Mouse (Mus musculus) hindbrain, embryonic 15.5 days (tissue): ENCODE measurements at regions not wholly inside any gene's neighbourhood (a gene's known extent, or its start where the extent isn't known, plus 50 kb on each side); places are given as distances from the start of the nearest gene placed in this dataset.
A peak's percentile ranks its signal among the peaks of the same experiment; 100 is the strongest.
"Not testable (repeated sequence)": the region's sequence is repeated elsewhere in the genome, so short reads cannot be mapped to it uniquely, and the experiment has no call there.

Experiments
- ATAC-seq: fragments of 200-750 bp; cut with Nextera tagmentation; 2 replicates; pipeline ENCODE4 v1.8.0; 2017; ENCODE audit warnings: low read depth, moderate number of reproducible peaks, moderate TSS enrichment; ENCODE audit not compliant: low FRiP score
- H3K27ac ChIP-seq: fragments of 300-500 bp; sonication (generic); replicated peaks from 2 replicates; pipeline ENCODE4 v1.5.1; 2015; ENCODE audit warnings: mild to moderate bottlenecking, inconsistent platforms
- H3K27me3 ChIP-seq: fragments of 300-500 bp; sonication (generic); 2 replicates; pipeline ENCODE4 v1.6.1; 2015; ENCODE audit warnings: control low read depth, inconsistent platforms
- H3K36me3 ChIP-seq: fragments of 300-500 bp; sonication (generic); 2 replicates; pipeline ENCODE4 v1.6.1; 2015; ENCODE audit warnings: control low read depth, inconsistent platforms
- H3K4me1 ChIP-seq: fragments of 300-500 bp; sonication (generic); replicated peaks from 2 replicates; pipeline ENCODE4 v1.6.1; 2015; ENCODE audit warnings: control low read depth, inconsistent platforms
- H3K4me2 ChIP-seq: fragments of 300-500 bp; sonication (generic); 2 replicates; pipeline ENCODE4 v1.6.1; 2015; ENCODE audit warnings: moderate library complexity, mild to moderate bottlenecking, inconsistent platforms
- H3K4me3 ChIP-seq: fragments of 300-500 bp; sonication (generic); 2 replicates; pipeline ENCODE4 v1.5.1; 2015; ENCODE audit warnings: mild to moderate bottlenecking, inconsistent platforms
- H3K9ac ChIP-seq: fragments of 300-500 bp; sonication (generic); 2 replicates; pipeline ENCODE4 v1.6.1; 2015; ENCODE audit warnings: inconsistent platforms
- H3K9me3 ChIP-seq: fragments of 300-500 bp; sonication (generic); 2 replicates; pipeline ENCODE4 v1.6.1; 2016; ENCODE audit warnings: control low read depth, inconsistent platforms
- WGBS: fragments of 180-500 bp; shearing (Covaris S2); methylation state at CpG from one replicate; pipeline ENCODE4 v1.1.7; 2015; 5-methylcytosine and 5-hydroxymethylcytosine counted together

DNA sequence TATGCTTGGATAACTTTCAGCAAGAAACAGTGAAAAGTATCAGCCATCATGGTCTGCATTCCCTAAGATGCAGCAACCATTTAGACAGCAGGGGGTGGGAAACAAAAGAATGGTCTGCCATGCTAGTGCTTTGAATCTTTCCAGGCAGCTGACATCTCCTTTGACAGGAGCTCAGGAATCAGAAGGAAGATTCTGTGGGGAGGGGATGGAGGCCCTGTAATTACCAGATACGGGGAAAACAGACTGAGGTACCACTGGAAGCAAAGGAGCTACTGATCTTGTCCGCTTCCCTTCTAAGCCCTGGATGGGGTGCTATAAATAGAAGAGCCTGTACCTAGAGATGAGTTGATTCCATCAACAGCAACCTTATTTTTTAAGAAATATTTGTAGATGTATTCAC is 233.9 kb downstream of the Phf3 start:
- Histone ChIP-seq H3K27me3 (no peaks in the 10 kb centered on the region), H3K4me2 (no peak overlapping the region; the same call in 1 of the 2 replicates), H3K9ac (no peak overlapping the region), H3K4me3 (no peak overlapping the region), H3K36me3 (no peaks in the 10 kb centered on the region), H3K9me3 (no peaks in the 10 kb centered on the region), H3K4me1 (peaks cover 3% of the 10 kb centered on the region; the same call in 1 of the 2 replicates), H3K27ac (no peak overlapping the region)
- whole genome bisulfite sequencing, result 15% methylated on average over 2 of the region's 2 CpGs
- no peak for ATAC-seq

DNA sequence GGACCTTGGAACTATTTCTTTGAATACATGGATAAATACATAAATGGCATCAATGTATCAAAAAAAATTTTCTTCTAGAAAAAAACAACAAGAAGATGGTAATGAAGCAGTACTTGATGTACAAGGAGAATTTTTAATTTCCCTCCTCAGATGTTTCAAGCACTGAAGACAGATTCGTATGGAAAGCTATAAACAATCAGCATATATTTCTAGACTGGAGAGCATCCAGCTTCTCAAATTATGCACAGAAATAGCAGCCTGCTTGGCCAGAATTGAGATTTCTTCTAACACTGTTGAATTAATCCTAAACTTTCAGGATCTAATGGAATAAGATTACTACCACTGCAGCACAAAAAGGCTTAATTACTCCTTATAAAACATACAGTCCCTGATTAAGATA is 241.0 kb downstream of the Phf3 start:
- H3K36me3 ChIP-seq, result no peaks in the 10 kb centered on the region
- no peaks in the 10 kb centered on the region for H3K9me3 ChIP-seq
- no peaks in the 10 kb centered on the region for H3K27me3 ChIP-seq
- no peak overlapping the region for H3K4me2 ChIP-seq
- H3K27ac ChIP-seq, result no peak overlapping the region
- no peaks in the 10 kb centered on the region for H3K4me1 ChIP-seq
- H3K4me3 ChIP-seq, result no peak overlapping the region
- no peak overlapping the region for H3K9ac ChIP-seq
- no peak for ATAC-seq
- 80% methylated on average over 1 of the region's 1 CpGs for WGBS

DNA sequence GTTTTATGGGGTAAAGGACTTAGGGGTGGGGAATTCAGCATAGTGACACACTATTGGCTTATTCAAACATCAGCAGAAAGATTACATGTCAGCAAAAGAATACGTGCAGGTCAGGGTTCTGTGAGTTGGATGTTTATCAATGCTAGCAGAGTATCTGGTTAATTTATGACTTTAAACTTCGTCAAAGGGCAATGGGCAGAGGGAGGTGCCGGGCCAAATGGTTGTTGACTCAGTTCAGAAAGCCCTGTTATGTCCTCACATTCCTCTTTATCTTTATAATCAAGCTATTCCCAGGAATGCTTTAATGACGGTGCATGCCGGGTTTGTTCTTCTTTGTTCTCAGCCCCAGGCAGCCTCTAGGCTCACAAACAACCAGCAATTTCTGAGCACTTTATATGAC is 245.9 kb downstream of the Phf3 start:
- H3K36me3 ChIP-seq, H3K4me3 ChIP-seq, H3K9ac ChIP-seq, H3K27me3 ChIP-seq, H3K27ac ChIP-seq, H3K9me3 ChIP-seq, ATAC-seq, H3K4me1 ChIP-seq, H3K4me2 ChIP-seq: not testable (repeated sequence)
- WGBS, result 76% methylated on average over 5 of the region's 5 CpGs

DNA sequence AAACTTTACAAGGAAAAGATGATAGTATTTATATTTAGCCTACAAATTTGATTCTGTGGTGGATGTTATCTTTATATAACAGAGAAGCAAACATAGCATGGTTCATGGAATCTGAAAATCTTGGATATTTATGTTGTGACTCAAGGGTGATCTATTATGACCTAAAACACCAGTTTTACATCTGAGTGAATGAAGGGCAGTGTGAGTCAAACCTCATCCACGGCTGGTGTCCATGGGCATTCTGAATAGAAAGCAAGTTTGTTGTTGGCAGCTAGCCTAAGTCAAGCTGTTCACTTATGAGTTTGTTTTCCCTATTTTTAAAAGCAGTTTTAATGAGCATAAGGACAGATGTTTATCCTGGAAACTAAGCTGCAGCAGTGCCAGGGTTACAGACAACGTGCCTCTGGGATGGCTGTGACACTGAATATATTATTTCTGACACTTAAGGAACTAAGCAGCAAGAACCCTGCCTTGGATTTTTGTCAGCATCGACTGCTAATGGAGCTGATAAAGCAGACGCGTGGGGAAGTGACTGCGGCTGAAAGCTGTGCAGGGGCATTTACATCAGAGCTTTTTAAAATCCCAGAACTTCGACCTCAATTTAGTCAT is 278.5 kb downstream of the Phf3 start:
- no peak overlapping the region for H3K4me3 ChIP-seq
- H3K27ac ChIP-seq, result no peak overlapping the region
- peaks cover 6% of the 10 kb centered on the region; the same call in 1 of the 2 replicates for H3K4me1 ChIP-seq
- H3K36me3 ChIP-seq, result no peaks in the 10 kb centered on the region
- no peaks in the 10 kb centered on the region for H3K9me3 ChIP-seq
- no peak overlapping the region for H3K4me2 ChIP-seq
- no peak overlapping the region for H3K9ac ChIP-seq
- 35% methylated on average over 7 of the region's 7 CpGs for WGBS
- no peaks in the 10 kb centered on the region for H3K27me3 ChIP-seq
- ATAC-seq, result peak; percentile 54; the same call in 1 of the 2 replicates

DNA sequence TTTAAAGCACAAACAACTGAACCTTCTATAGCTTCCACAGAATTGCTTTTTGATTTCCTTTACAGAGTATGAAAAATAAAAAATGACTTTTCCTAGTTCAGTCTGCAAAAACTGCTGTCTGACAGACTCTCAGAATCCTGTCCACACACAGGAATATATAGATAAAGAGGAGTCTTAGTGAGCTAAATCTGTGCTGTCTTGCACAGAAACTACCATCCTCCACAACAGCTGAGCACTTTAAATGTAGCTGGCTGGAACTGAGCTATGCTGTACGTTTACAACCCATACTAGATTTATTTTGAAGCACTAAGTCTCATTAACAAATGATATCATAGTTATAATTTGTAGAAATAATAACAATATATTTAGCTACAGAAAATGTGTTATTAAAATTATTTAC is 279.7 kb downstream of the Phf3 start:
- H3K36me3 ChIP-seq, result no peaks in the 10 kb centered on the region
- H3K4me1 ChIP-seq, result peaks cover 6% of the 10 kb centered on the region; the same call in 1 of the 2 replicates
- no peak overlapping the region for H3K9ac ChIP-seq
- no peak overlapping the region for H3K4me2 ChIP-seq
- no peaks in the 10 kb centered on the region for H3K27me3 ChIP-seq
- ATAC-seq, result no peak
- H3K4me3 ChIP-seq, result no peak overlapping the region
- H3K9me3 ChIP-seq, result no peaks in the 10 kb centered on the region
- WGBS, result 62% methylated on average over 1 of the region's 1 CpGs
- no peak overlapping the region for H3K27ac ChIP-seq

DNA sequence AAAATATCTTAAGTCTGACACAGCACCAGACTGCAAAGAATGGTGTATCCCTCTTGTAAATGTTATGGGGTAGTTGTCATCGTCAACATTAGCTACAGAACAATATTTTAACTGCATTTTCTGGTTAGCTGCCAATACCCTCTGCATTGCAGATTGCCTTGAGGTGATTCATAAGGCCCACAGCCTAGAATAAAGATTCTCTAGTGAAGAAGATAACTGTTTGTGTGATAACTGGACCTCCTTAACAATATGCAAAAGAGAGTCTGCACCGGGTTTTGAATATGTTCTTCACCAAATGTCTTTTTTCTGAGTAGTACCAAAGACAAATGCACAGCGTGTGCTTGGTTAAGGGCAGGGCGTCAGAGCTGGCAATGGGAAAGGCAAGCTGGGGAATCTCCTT is 283.0 kb downstream of the Phf3 start:
- 61% methylated on average over 4 of the region's 4 CpGs for WGBS
- Histone ChIP-seq H3K36me3 (no peaks in the 10 kb centered on the region), H3K27ac (no peak overlapping the region), H3K9me3 (no peaks in the 10 kb centered on the region), H3K4me3 (no peak overlapping the region), H3K4me1 (peaks cover 6% of the 10 kb centered on the region; the same call in 1 of the 2 replicates), H3K27me3 (no peaks in the 10 kb centered on the region), H3K9ac (no peak overlapping the region), H3K4me2 (no peak overlapping the region)
- ATAC-seq, result no peak

- Histone ChIP-seq H3K27ac (no peak overlapping the region), H3K4me3 (no peak overlapping the region), H3K4me2 (no peak overlapping the region), H3K9me3 (no peaks in the 10 kb centered on the region), H3K36me3 (no peaks in the 10 kb centered on the region), H3K9ac (no peak overlapping the region), H3K4me1 (no peaks in the 10 kb centered on the region), H3K27me3 (no peaks in the 10 kb centered on the region)
- WGBS, result 65% methylated on average over 3 of the region's 3 CpGs
- ATAC-seq, result no peak
Observed at GRCm38 (mm10) chr1:30588885-30589284, 284.8 kb downstream of the Phf3 start.

DNA sequence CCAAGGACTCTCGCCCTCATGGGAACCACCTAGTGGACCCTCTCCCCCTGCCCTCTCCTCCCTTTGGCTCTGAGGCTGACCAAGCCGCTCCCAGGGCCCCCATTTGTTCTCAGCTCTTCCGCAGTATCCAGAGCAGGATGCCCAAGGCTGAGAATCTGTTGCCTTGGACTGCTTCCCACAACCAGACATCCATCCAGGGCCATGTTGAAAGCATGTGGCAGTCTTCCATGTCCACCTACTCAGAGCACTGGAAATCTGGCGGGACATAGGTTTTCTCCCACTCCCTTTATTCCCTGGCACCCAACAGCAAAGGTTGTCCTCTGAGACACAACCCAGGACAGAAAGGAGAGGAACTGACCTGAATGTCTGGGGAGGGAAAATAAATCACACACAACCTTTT is 285.4 kb downstream of the Phf3 start:
- H3K9me3 ChIP-seq, result no peaks in the 10 kb centered on the region
- H3K36me3 ChIP-seq, result no peaks in the 10 kb centered on the region
- no peak for ATAC-seq
- WGBS, result 94% methylated on average over 4 of the region's 4 CpGs
- H3K4me3 ChIP-seq, result no peak overlapping the region
- H3K9ac ChIP-seq, result no peak overlapping the region
- no peak overlapping the region for H3K4me2 ChIP-seq
- no peak overlapping the region for H3K27ac ChIP-seq
- no peaks in the 10 kb centered on the region for H3K27me3 ChIP-seq
- H3K4me1 ChIP-seq, result 0 out of 2 replicates have a peak, but pooled peaks cover 1% of the 10 kb centered on the region

DNA sequence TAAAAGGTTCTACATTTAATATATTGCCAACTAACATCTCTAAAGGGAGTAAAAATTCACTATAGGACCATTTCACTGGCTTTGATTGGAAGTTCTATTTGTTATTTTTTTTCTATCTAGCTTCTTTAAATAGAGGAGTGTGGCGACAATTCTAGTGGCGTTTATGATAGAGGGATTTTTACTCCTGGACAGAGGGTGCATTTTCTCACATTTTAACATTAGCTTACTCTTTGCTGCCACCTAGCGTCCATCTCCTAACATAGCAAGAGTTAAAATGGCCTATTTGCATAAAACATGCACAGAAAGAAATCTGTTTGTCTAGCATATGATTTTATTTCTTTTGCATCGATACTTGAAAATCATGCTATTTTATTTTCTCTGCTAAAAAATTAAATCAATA is 288.9 kb downstream of the Phf3 start:
- Histone ChIP-seq H3K27me3 (no peaks in the 10 kb centered on the region), H3K9ac (no peak overlapping the region), H3K4me2 (no peak overlapping the region), H3K27ac (no peak overlapping the region), H3K4me3 (no peak overlapping the region), H3K9me3 (no peaks in the 10 kb centered on the region), H3K4me1 (0 out of 2 replicates have a peak, but pooled peaks cover 3% of the 10 kb centered on the region), H3K36me3 (no peaks in the 10 kb centered on the region)
- 4% methylated on average over 4 of the region's 4 CpGs for WGBS
- no peak for ATAC-seq

DNA sequence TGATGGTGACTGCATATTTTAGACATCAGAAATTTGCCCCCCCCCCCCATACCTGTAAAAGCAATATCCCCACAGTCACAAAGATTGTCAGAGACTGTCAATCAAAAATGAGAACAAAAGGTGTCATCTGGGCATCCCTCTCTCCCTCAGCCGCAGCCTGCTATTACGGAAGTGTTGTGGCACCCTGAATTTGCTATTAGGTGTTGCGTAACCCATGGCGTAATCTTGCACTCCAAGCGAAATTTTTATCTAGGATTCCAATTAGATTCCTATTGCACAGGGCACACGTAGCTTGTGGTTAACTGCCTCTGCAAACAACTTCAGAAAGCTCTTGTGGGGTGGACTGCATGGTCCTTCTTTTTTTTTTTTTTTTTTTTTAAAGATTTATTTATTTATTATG is 289.9 kb downstream of the Phf3 start:
- Histone ChIP-seq H3K4me2 (no peak overlapping the region), H3K36me3 (no peaks in the 10 kb centered on the region), H3K9me3 (no peaks in the 10 kb centered on the region), H3K9ac (no peak overlapping the region), H3K27me3 (no peaks in the 10 kb centered on the region), H3K4me1 (0 out of 2 replicates have a peak, but pooled peaks cover 3% of the 10 kb centered on the region), H3K27ac (no peak overlapping the region), H3K4me3 (no peak overlapping the region)
- WGBS, result 76% methylated on average over 6 of the region's 6 CpGs
- no peak for ATAC-seq

- H3K4me3 ChIP-seq, result no peak overlapping the region
- WGBS, result 74% methylated on average over 6 of the region's 6 CpGs
- no peaks in the 10 kb centered on the region for H3K27me3 ChIP-seq
- H3K4me2 ChIP-seq, result no peak overlapping the region
- no peak for ATAC-seq
- no peaks in the 10 kb centered on the region for H3K4me1 ChIP-seq
- no peak overlapping the region for H3K27ac ChIP-seq
- no peaks in the 10 kb centered on the region for H3K36me3 ChIP-seq
- H3K9me3 ChIP-seq, result no peaks in the 10 kb centered on the region
- no peak overlapping the region for H3K9ac ChIP-seq
Observed at GRCm38 (mm10) chr1:30564757-30565156, 309.0 kb downstream of the Phf3 start.

DNA sequence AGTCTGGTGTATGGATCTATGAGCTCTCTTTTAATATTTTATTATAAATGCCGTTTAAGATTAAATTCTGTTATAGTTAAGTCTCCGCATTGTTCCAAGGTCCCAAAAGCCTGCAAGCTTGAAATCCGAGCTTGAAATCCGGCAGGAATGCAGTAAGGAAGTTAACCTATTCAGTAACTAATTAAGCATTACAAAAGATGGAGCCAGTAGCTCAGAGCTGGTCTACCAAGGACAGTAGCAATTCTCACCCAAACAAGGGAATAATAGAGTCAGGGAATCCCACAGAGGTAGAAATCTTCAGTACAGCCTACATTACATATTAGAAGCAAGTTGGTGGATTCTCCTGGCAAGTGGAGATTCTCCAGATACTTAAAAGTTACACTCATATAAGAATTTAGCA is 325.0 kb downstream of the Phf3 start:
- H3K4me1 ChIP-seq, H3K4me2 ChIP-seq, H3K27me3 ChIP-seq, H3K27ac ChIP-seq, H3K9ac ChIP-seq, H3K9me3 ChIP-seq, H3K4me3 ChIP-seq, ATAC-seq, H3K36me3 ChIP-seq: not testable (repeated sequence)
- 24% methylated on average over 4 of the region's 4 CpGs for WGBS

- WGBS, result 91% methylated on average over 13 of the region's 13 CpGs
- H3K4me3 ChIP-seq, result no peak overlapping the region
- ATAC-seq, result no peak
- H3K36me3 ChIP-seq, result no peaks in the 10 kb centered on the region
- no peak overlapping the region for H3K4me2 ChIP-seq
- H3K27ac ChIP-seq, result no peak overlapping the region
- no peaks in the 10 kb centered on the region; the same call in 1 of the 2 replicates for H3K4me1 ChIP-seq
- no peaks in the 10 kb centered on the region for H3K9me3 ChIP-seq
- H3K27me3 ChIP-seq, result no peaks in the 10 kb centered on the region
- H3K9ac ChIP-seq, result no peak overlapping the region
Observed at GRCm38 (mm10) chr1:30540088-30540698, 333.5 kb downstream of the Phf3 start.
